18 mouse cellular contexts compared by ENCODE assay signal in the genomic region with DNA sequence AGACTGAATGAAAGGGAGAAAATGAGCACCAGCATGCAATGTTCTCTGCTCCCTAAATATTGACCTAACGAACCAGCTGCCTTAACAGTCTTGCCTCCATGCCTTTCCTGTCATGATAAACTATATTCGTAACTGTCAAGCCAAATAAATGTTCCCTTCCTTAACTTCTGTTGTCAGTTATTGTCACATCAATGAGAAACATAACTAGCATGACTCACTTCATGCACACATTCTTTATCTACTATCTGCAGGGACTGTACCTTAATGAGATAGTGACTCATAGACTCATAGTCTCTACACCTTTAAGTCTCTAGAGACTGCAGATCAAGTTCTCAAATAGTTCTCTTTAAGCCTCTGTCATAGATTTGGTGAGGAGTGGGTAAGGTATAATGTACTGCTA.
DNase-seq lines count a peak whose midpoint lies in the region; ATAC-seq and TF ChIP-seq lines count a peak whose summit lies in the region.
"Had no signal": no experiment of that assay in that cellular context is flagged by ENCODE, and none has a peak within 500 bp of the region (broad histone marks: within the 10 kb centered on the region; RNA-seq: fewer than 3 reads in every experiment).

No protein-coding gene starts in this region.

- H3K4me2 ChIP-seq in intestine, postnatal 0 days (replicated peaks; ENCODE audit: low read depth): no peak overlapping the region
- H3K4me2 ChIP-seq: embryonic facial prominence, embryonic 12.5 days; forebrain, embryonic 13.5 days; forebrain, embryonic 15.5 days had no signal

- no peak for TF ChIP-seq POLR2A in MEL (IDR thresholded peaks at IDR 0.05; ENCODE audit: control insufficient read depth in 1 of 2, insufficient read depth in 1 of 2, low read depth in 1 of 2, low read length in 2 of 2, poor library complexity in 1 of 2)

- TF ChIP-seq EP300 in MEL (IDR thresholded peaks at IDR 0.05; ENCODE audit: low read depth in 1 of 2, low read length in 2 of 2): peak; percentile 64 to 76; a peak in 3 of 4 replicates

- H3K4me1 ChIP-seq in MEL (ENCODE audit: control insufficient read depth in 1 of 2, insufficient read depth in 2 of 2, low read length in 2 of 2): 0 out of 4 replicates have a peak, but pooled peaks cover 0 to 2% of the 10 kb centered on the region in 2 experiments
- H3K4me1 ChIP-seq in intestine, postnatal 0 days (replicated peaks; ENCODE audit: control insufficient read depth, insufficient read depth, low read length): no peaks in the 10 kb centered on the region
- H3K4me1 ChIP-seq: embryonic facial prominence, embryonic 10.5 days; embryonic facial prominence, embryonic 12.5 days; forebrain, embryonic 13.5 days; forebrain, embryonic 15.5 days had no signal

- no peaks in the 10 kb centered on the region; a peak in 2 of 4 replicates for H3K36me3 ChIP-seq in MEL (ENCODE audit: control insufficient read depth in 1 of 2, insufficient read depth in 2 of 2, low read length in 2 of 2)
- no peaks in the 10 kb centered on the region for H3K36me3 ChIP-seq in intestine, postnatal 0 days (ENCODE audit: control insufficient read depth, insufficient read depth)
- H3K36me3 ChIP-seq: embryonic facial prominence, embryonic 10.5 days; embryonic facial prominence, embryonic 12.5 days; forebrain, embryonic 15.5 days had no signal

- H3K27me3 ChIP-seq in MEL (ENCODE audit: control insufficient read depth in 1 of 2, insufficient read depth in 2 of 2, low read length in 2 of 2): no peaks in the 10 kb centered on the region
- no peaks in the 10 kb centered on the region for H3K27me3 ChIP-seq in intestine, postnatal 0 days (replicated peaks; ENCODE audit: control insufficient read depth, insufficient read depth, low read length)
- H3K27me3 ChIP-seq: embryonic facial prominence, embryonic 12.5 days; forebrain, embryonic 15.5 days had no signal

- intact Hi-C loops in gastrocnemius, postnatal 36 days (cut with DNase I): no loop called here

- TF ChIP-seq CTCF in MEL (IDR thresholded peaks at IDR 0.05 in 2 of 3, conservative IDR thresholded peaks at IDR 0.05 in 1 of 3; ENCODE audit: control insufficient read depth in 1 of 3, insufficient read depth in 1 of 3, low read depth in 2 of 3, low read length in 3 of 3, poor library complexity in 1 of 3, severe bottlenecking in 1 of 3): no peak
- TF ChIP-seq CTCF in intestine, postnatal 0 days (IDR thresholded peaks at IDR 0.05; ENCODE audit: low read depth): no peak

- 73% methylated on average over 2 of the region's 2 CpGs for WGBS in intestine, postnatal 0 days

- no peak for TF ChIP-seq RAD21 in MEL (IDR thresholded peaks at IDR 0.05; ENCODE audit: low read depth, low read length)

- no peak overlapping the region for H3K4me3 ChIP-seq in MEL (ENCODE audit: control insufficient read depth in 1 of 2, insufficient read depth in 1 of 2, low read depth in 2 of 2, low read length in 2 of 2)
- H3K4me3 ChIP-seq in intestine, postnatal 0 days (ENCODE audit: low read depth, low read length): no peak overlapping the region
- H3K4me3 ChIP-seq: embryonic facial prominence, embryonic 10.5 days; embryonic facial prominence, embryonic 12.5 days; forebrain, embryonic 13.5 days; forebrain, embryonic 15.5 days had no signal

- H3K79me2 ChIP-seq in MEL (ENCODE audit: control insufficient read depth, insufficient read depth, low read length, poor library complexity): no peaks in the 10 kb centered on the region

- DNase-seq in 416B (ENCODE audit: low read depth) (peak; percentile 5), MEL (ENCODE audit: low read depth, low spot score) (peak; percentile 26)
- DNase-seq in gastrocnemius, postnatal 36 days: no peak
- DNase-seq: adrenal gland, adult 2 months; adrenal gland, postnatal 10 days; adrenal gland, postnatal 25 days; cerebellum, adult 11 months; cerebellum, adult 18-20 months; cerebellum, adult 8-10 months; cerebellum, adult 9-11 months; cerebellum, postnatal 14 days; forebrain, postnatal 0 days had no signal

- no peaks in the 10 kb centered on the region for H3K9me3 ChIP-seq in MEL (replicated peaks; ENCODE audit: insufficient read depth, low read length)
- H3K9me3 ChIP-seq in intestine, postnatal 0 days (ENCODE audit: control insufficient read depth): no peaks in the 10 kb centered on the region
- H3K9me3 ChIP-seq: embryonic facial prominence, embryonic 10.5 days; embryonic facial prominence, embryonic 12.5 days; forebrain, embryonic 13.5 days; forebrain, embryonic 15.5 days had no signal

- no peak overlapping the region; the same call in 1 of the 2 replicates for H3K27ac ChIP-seq in MEL (ENCODE audit: control insufficient read depth, low read depth, low read length)
- no peak overlapping the region for H3K27ac ChIP-seq in intestine, postnatal 0 days (ENCODE audit: low read depth, low read length)
- H3K27ac ChIP-seq: embryonic facial prominence, embryonic 10.5 days; embryonic facial prominence, embryonic 12.5 days; forebrain, embryonic 13.5 days; forebrain, embryonic 15.5 days had no signal

- ATAC-seq in megakaryocyte-erythroid progenitor cell, adult 5-6 weeks (replicated peaks; ENCODE audit: low FRiP score, low TSS enrichment, poor library complexity, severe bottlenecking): 0 out of 2 replicates have a peak, but pooled peaks have one; percentile 26
- ATAC-seq in intestine, postnatal 0 days: no peak
- ATAC-seq: forebrain, embryonic 13.5 days; forebrain, embryonic 15.5 days; forebrain, postnatal 0 days had no signal

- no peak overlapping the region for H3K9ac ChIP-seq in MEL (ENCODE audit: control insufficient read depth, low read depth, low read length, poor library complexity, severe bottlenecking)
- H3K9ac ChIP-seq in intestine, postnatal 0 days (ENCODE audit: low read depth, low read length): no peak overlapping the region
- H3K9ac ChIP-seq: embryonic facial prominence, embryonic 12.5 days; forebrain, embryonic 13.5 days; forebrain, embryonic 15.5 days; forebrain, postnatal 0 days had no signal

TF ChIP-seq in MEL, 35 proteins besides CTCF, POLR2A, EP300 and RAD21:
- TF ChIP-seq MAFK (IDR thresholded peaks at IDR 0.05; ENCODE audit: borderline replicate concordance, low read depth, low read length): no peak
- no peak for TF ChIP-seq JUND (IDR thresholded peaks at IDR 0.05; ENCODE audit: low read depth, low read length)
- no peak for TF ChIP-seq MYC (IDR thresholded peaks at IDR 0.05; ENCODE audit: low read depth, low read length)
- TF ChIP-seq ZNF384 (IDR thresholded peaks at IDR 0.05; ENCODE audit: low read depth, low read length): no peak
- TF ChIP-seq MAX (IDR thresholded peaks at IDR 0.05; ENCODE audit: low read length): no peak
- no peak for TF ChIP-seq NELFE (IDR thresholded peaks at IDR 0.05; ENCODE audit: low read depth, low read length)
- TF ChIP-seq CHD2 (IDR thresholded peaks at IDR 0.05; ENCODE audit: low read length): no peak
- TF ChIP-seq SIN3A (IDR thresholded peaks at IDR 0.05; ENCODE audit: low read length): no peak
- no peak for TF ChIP-seq SMC3 (IDR thresholded peaks at IDR 0.05; ENCODE audit: low read depth, low read length)
- no peak for TF ChIP-seq KAT2A (conservative IDR thresholded peaks at IDR 0.05; ENCODE audit: low read depth, low read length)
- peak; percentile 56; the same call in 1 of the 2 replicates for TF ChIP-seq MYB (IDR thresholded peaks at IDR 0.05; ENCODE audit: low read depth, low read length)
- no peak for TF ChIP-seq MAZ (IDR thresholded peaks at IDR 0.05; ENCODE audit: low read depth, low read length)
- 0 out of 2 replicates have a peak, but pooled peaks have one; percentile 29 for TF ChIP-seq GATA1 (IDR thresholded peaks at IDR 0.05; ENCODE audit: low read depth, low read length)
- TF ChIP-seq POLR2AphosphoS2 (IDR thresholded peaks at IDR 0.05; ENCODE audit: low read length): no peak
- no peak for TF ChIP-seq HCFC1 (IDR thresholded peaks at IDR 0.05; ENCODE audit: low read depth, low read length)
- TF ChIP-seq TCF12 (IDR thresholded peaks at IDR 0.05; ENCODE audit: low read depth, low read length): peak; percentile 60
- TF ChIP-seq NRF1 (IDR thresholded peaks at IDR 0.05; ENCODE audit: insufficient read depth, low read depth, low read length, poor library complexity, severe bottlenecking): no peak
- no peak for TF ChIP-seq ZMIZ1 (IDR thresholded peaks at IDR 0.05; ENCODE audit: low read depth, low read length)
- peak; percentile 37 for TF ChIP-seq ETS1 (IDR thresholded peaks at IDR 0.05; ENCODE audit: low read depth, low read length)
- no peak for TF ChIP-seq CHD1 (IDR thresholded peaks at IDR 0.05; ENCODE audit: low read depth, low read length)
- TF ChIP-seq POLR2AphosphoS5 (IDR thresholded peaks at IDR 0.05; ENCODE audit: borderline replicate concordance, low read depth, low read length): no peak

Comparison
In these comparisons a context has a peak if more than half of its experiments do, and no peak if none do; other contexts are left out.
1. DNase-seq: peak in 416B (single experiment) and MEL (single experiment); none in gastrocnemius, postnatal 36 days (0 of 2).